Mouse (Mus musculus): Measurements from ENCODE around the gene Ajm1. TPM values are rescaled to one million over a fixed set of nuclear protein-coding genes. Genes with fewer than 3 reads are reported as not detected.
A peak's percentile ranks its signal among the peaks of the same experiment; 100 is the strongest.

Ajm1 gene
- polyA plus RNA-seq, 1 experiment from 2014 or later: 8.1 TPM

DNA sequence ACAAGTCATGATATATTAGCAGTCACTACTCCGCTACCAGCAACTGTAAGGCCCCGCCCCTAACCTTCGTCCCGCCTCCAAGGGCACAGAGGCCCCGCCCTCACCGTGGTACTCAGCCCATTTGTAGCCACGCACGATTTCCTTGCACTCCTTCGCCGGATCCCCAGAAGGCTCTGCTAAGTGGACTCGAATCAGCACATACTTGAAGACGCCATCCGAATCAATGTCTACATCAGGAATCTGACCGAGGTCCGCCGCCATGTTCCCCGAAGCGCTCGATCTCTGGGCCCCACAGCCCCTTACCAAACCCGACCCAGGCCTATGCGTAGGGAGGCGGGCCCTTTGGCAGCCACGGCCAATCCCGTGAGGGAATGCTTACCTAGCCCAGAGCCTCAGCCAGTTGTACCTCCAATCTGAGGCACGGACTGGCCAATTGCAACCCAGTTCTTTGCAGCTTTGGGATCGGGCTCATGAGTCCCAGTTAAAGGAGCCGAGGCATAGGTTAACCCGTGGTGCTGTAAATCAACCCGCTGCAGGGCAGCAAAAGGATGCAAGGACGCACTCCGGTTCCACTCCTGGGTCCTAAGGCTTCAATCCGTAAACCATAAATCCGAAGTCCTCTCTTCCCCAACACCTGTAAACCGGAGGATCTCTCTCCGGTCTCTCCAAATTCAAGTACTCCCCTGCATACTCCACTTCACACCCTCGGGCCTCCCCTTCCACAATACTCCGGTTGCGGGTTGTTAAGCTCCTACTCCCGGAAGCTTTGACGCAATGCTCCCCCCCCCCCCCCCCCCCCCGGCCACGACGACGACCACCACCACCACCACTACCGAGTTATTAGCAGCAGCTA, 6.8 kb downstream of the Ajm1 start, which contains the start of the genes Mamdc4 and Phpt1:
Mamdc4 (minus strand) TSS at position 267 of the 853 bp plus-strand sequence.
Phpt1 (minus strand) TSS at position 646 of the 853 bp plus-strand sequence.
- H3K4me2 ChIP-seq: peak within 1 kb of the TSS; percentile 96
- peak within 1 kb of the TSS; percentile 81 for H3K9ac ChIP-seq
- H3K27me3 ChIP-seq: peaks cover 43% of the 10 kb centered on the region
- no peaks in the 10 kb centered on the region for H3K9me3 ChIP-seq
- peaks cover 18% of the 10 kb centered on the region for H3K36me3 ChIP-seq
- under 1% methylated on average over 44 of the region's 45 CpGs for WGBS
- H3K4me3 ChIP-seq: peak within 1 kb of the TSS; percentile 64
- ATAC-seq (ENCODE audit: low FRiP score): peak; percentile 97
- H3K27ac ChIP-seq: peak within 1 kb of the TSS; percentile 91
- peaks cover 57% of the 10 kb centered on the region for H3K4me1 ChIP-seq (replicated peaks)

DNA sequence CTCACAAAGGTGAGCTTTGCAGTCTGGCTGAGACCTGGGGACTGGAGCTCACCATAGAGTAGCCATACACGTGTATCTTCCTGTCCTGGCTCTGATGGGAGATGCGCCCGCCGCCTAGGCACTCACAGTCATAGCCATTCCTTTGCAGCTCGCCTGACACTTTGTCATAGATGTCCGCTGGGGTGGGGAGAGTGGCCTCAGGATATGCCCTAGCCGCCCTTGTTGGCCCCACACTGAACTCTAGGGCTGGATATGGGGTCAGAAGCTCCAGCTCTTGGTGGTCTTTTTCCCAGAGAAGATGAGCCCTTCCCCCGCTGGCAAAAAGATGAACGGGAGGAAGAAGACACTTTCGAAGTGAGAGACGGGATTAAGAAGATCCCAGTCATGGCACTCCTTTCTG, 7.4 kb downstream of the Ajm1 start:
- Histone ChIP-seq H3K4me2 (peak overlapping the region; percentile 96), H3K9ac (peak overlapping the region; percentile 81), H3K4me1 (replicated peaks) (peaks cover 50% of the 10 kb centered on the region), H3K27me3 (peaks cover 37% of the 10 kb centered on the region), H3K4me3 (peak overlapping the region; percentile 64), H3K36me3 (peaks cover 24% of the 10 kb centered on the region), H3K9me3 (no peaks in the 10 kb centered on the region), H3K27ac (peak overlapping the region; percentile 91)
- peak; percentile 9 for ATAC-seq (ENCODE audit: low FRiP score)
- WGBS: 22% methylated on average over 11 of the region's 11 CpGs

DNA sequence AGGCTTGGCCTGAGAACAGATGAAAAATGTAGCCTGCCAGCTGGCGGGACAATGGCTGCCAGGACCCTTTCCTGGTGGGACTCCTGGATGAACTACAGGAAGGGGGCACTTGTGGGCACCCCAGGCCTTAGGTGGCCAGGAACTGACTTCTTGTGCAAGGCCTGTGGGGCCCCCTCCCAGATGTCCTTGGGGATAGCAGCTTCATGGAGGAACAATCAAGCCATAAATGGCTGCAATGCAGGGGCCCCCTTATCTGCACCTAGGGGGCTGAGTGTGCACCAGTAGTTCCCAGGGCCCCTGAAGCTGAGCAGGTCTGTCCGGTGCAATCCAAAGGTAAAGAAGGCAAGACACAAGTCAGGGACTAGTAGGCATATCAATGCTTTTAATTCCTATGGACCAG, 8.5 kb downstream of the Ajm1 start:
- no peak for ATAC-seq (ENCODE audit: low FRiP score)

DNA sequence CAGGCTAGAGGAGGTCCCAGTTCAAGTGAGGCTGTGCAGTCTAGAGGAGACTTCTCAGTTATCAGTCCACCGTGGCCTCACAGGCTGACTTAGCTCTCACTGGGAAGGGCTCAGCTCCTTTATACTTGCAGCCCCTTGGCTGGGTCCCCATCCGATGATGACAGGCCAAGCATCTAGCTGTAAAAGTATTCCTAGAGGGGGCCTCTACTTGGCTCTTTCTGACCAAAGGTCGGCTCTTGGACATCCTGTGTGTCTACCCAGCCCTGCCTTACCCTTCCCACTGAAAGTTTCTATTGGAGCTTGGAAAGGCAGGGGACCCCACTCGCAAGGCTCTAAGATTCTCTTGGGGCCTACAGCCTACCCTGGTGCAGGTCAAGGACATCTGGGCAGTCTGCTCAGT, 10.3 kb downstream of the Ajm1 start:
- Histone ChIP-seq H3K4me1 (replicated peaks) (peaks cover 28% of the 10 kb centered on the region), H3K36me3 (peaks cover 53% of the 10 kb centered on the region), H3K4me3 (no peak overlapping the region), H3K27me3 (peaks cover 7% of the 10 kb centered on the region), H3K4me2 (no peak overlapping the region), H3K27ac (no peak overlapping the region), H3K9ac (0 out of 2 replicates have a peak overlapping the region, but pooled peaks have one; percentile 29), H3K9me3 (no peaks in the 10 kb centered on the region)
- WGBS: 90% methylated on average over 4 of the region's 4 CpGs
- ATAC-seq (ENCODE audit: low FRiP score): no peak

More for the DNA sequence above, 8.5 kb downstream of the Ajm1 start:
- peak overlapping the region; percentile 81; the same call in 1 of the 2 replicates for H3K9ac ChIP-seq
- H3K27me3 ChIP-seq: peaks cover 26% of the 10 kb centered on the region
- H3K4me3 ChIP-seq: no peak overlapping the region
- H3K27ac ChIP-seq: no peak overlapping the region
- H3K4me2 ChIP-seq: peak overlapping the region; percentile 96
- H3K36me3 ChIP-seq: peaks cover 35% of the 10 kb centered on the region
- H3K9me3 ChIP-seq: no peaks in the 10 kb centered on the region
- WGBS: 96% methylated on average over 2 of the region's 2 CpGs
- peaks cover 40% of the 10 kb centered on the region for H3K4me1 ChIP-seq (replicated peaks)

DNA sequence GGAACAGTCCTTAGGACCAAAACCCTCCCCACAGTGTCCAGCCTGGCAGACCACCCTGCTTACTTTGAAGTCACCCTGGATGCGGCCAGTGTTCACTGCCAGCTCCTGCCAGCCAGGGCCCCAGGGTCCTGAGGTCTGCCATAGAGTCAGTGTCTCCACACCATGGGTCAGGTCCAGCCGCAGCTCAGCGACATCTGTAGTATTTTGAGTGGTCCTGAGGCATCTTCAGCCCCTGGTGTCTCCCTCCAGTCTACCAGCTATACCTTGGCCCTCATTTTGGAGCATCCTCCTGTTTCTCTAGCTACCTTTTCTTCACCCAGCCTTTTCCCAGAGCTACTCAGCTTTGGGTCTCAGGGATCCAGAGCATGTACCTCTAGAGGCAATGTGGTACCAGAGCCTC, 12.2 kb downstream of the Ajm1 start:
- Histone ChIP-seq H3K27ac (no peak overlapping the region), H3K27me3 (no peaks in the 10 kb centered on the region), H3K4me3 (no peak overlapping the region), H3K9ac (no peak overlapping the region), H3K4me1 (replicated peaks) (peaks cover 18% of the 10 kb centered on the region), H3K36me3 (peaks cover 72% of the 10 kb centered on the region), H3K4me2 (no peak overlapping the region), H3K9me3 (no peaks in the 10 kb centered on the region)
- WGBS: 96% methylated on average over 3 of the region's 3 CpGs
- ATAC-seq (ENCODE audit: low FRiP score): no peak

DNA sequence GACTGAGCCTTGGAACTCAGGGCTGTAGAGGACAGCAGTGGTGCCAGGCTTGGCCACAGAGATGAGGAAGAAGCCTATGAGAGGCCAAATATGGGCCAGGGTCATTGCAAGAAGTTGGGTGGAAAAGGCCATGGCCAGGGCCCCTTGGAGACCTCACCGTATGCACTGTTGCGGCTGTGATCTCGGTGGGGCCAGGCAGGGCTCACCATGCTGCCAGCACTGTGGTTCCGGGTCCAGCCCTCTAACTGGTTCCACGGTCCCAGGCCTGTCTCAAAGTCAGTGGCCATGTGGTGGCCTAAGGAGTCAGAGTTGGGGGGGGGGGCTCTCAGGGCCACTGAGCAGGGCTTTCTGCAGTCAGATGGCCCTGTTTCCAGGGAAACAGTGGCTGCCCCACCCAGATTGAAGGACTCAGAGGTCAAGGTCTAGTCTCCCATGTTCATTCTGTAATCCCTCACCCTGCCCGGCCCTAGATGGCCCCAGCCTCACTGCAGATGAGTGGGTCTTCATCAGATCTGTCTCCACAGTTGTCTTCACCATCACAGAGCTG, 13.0 kb downstream of the Ajm1 start:
- no peak overlapping the region for H3K4me3 ChIP-seq
- no peaks in the 10 kb centered on the region for H3K27me3 ChIP-seq
- H3K9ac ChIP-seq: no peak overlapping the region; the same call in 1 of the 2 replicates
- peaks cover 80% of the 10 kb centered on the region for H3K36me3 ChIP-seq
- WGBS: 92% methylated on average over 6 of the region's 6 CpGs
- no peaks in the 10 kb centered on the region for H3K9me3 ChIP-seq
- no peak overlapping the region for H3K4me2 ChIP-seq
- ATAC-seq (ENCODE audit: low FRiP score): no peak
- H3K27ac ChIP-seq: no peak overlapping the region
- H3K4me1 ChIP-seq (replicated peaks): peaks cover 11% of the 10 kb centered on the region

DNA sequence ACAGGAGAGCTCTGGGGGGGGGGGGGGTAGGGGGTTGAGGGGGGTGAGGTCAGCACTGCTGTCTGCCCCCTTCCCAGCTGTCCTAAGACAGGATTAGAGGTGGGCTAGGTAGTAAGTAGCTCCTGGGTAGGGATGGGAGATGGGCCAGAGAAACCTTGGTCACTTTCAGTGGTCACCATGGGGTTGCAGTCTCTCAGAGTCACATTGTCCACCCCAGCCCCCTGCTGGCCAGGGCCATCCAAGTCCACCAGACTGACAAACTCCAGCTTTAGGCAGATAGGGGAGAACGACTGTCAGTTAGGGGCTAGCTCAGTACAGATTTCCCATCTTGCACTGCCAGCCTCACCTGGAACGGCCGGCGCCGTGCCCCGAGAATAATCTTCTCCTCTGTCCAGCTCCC, 15.0 kb downstream of the Ajm1 start:
- 92% methylated on average over 6 of the region's 6 CpGs for WGBS

DNA sequence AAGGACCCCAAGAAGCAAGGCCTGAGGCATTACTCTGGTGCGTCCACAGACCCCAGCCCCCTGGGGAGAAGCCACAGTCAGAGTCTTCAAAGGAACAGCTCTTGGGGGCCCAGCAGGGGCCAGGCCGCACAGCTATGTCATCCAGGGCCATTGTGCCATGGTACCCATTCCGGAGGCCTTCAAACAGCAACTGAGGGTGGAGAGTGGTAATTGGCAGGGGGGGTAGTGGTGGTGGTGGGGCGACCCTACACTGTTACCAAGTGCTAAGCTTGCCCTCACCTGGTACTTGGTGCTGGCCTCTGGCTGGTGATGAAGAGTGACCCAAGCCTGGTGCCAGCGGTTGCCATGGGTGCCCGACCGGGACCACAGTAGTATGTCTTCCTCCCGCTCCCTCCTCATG, 15.8 kb downstream of the Ajm1 start:
- Histone ChIP-seq H3K36me3 (peaks cover 93% of the 10 kb centered on the region), H3K4me2 (no peak overlapping the region), H3K9ac (no peak overlapping the region), H3K27ac (0 out of 2 replicates have a peak overlapping the region, but pooled peaks have one; percentile 18), H3K9me3 (no peaks in the 10 kb centered on the region), H3K27me3 (no peaks in the 10 kb centered on the region), H3K4me1 (replicated peaks) (no peaks in the 10 kb centered on the region), H3K4me3 (no peak overlapping the region)
- peak; percentile 6; the same call in 1 of the 2 replicates for ATAC-seq (ENCODE audit: low FRiP score)
- WGBS: 86% methylated on average over 8 of the region's 8 CpGs

More for the DNA sequence above, 15.0 kb downstream of the Ajm1 start:
- no peak overlapping the region for H3K4me2 ChIP-seq
- no peak overlapping the region for H3K27ac ChIP-seq
- no peak overlapping the region for H3K9ac ChIP-seq
- H3K9me3 ChIP-seq: no peaks in the 10 kb centered on the region
- H3K4me3 ChIP-seq: no peak overlapping the region
- peaks cover 93% of the 10 kb centered on the region for H3K36me3 ChIP-seq
- H3K27me3 ChIP-seq: no peaks in the 10 kb centered on the region
- ATAC-seq (ENCODE audit: low FRiP score): no peak
- H3K4me1 ChIP-seq (replicated peaks): no peaks in the 10 kb centered on the region

DNA sequence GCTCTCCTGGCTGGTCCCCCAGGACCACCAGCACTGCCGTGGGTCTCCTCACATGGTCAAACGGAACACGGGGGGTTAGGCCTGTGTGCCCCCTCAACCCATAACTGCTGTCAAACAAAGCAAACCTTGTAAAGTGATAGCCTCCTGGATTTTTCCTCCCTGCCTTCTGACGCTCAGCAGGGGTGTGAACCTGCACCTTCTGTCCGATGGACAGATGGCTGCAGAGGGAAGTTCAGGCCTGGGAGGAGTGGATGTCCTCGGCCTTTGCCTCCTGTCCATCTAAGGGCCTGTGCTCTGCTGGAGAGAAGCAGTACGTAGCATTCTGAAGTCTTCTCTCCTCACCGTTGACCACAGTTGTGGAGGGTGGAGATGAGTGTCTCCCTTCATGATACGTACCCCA, 19.6 kb downstream of the Ajm1 start:
- Histone ChIP-seq H3K9me3 (no peaks in the 10 kb centered on the region), H3K27ac (no peak overlapping the region), H3K4me3 (no peak overlapping the region), H3K9ac (no peak overlapping the region), H3K36me3 (peaks cover 71% of the 10 kb centered on the region), H3K4me2 (no peak overlapping the region), H3K27me3 (no peaks in the 10 kb centered on the region), H3K4me1 (replicated peaks) (peaks cover 19% of the 10 kb centered on the region)
- ATAC-seq (ENCODE audit: low FRiP score): no peak
- 84% methylated on average over 9 of the region's 9 CpGs for WGBS

DNA sequence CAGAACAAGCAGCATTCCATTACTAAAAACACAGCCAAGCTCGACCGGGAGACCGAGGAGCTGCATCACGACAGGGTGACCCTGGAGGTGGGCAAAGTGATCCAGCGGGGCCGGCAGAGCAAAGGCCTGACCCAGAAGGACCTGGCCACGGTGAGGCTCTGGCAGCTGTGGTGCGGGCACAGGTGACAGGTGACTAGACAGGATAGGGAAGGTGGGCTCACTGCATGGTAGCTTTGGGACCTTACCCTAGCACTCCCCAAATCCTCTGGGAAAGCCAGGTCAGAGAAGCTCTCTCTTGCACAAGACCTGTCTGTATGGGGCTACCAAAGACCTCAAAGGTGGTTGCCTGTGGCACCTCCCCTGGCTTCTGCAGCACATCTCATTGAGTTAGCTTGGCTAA, 21.0 kb downstream of the Ajm1 start:
- WGBS: 96% methylated on average over 8 of the region's 8 CpGs
- no peak for ATAC-seq (ENCODE audit: low FRiP score)
- Histone ChIP-seq H3K27ac (no peak overlapping the region), H3K9me3 (no peaks in the 10 kb centered on the region), H3K9ac (no peak overlapping the region; the same call in 1 of the 2 replicates), H3K4me3 (no peak overlapping the region), H3K27me3 (no peaks in the 10 kb centered on the region), H3K4me1 (replicated peaks) (peaks cover 28% of the 10 kb centered on the region), H3K4me2 (no peak overlapping the region), H3K36me3 (peaks cover 58% of the 10 kb centered on the region)

DNA sequence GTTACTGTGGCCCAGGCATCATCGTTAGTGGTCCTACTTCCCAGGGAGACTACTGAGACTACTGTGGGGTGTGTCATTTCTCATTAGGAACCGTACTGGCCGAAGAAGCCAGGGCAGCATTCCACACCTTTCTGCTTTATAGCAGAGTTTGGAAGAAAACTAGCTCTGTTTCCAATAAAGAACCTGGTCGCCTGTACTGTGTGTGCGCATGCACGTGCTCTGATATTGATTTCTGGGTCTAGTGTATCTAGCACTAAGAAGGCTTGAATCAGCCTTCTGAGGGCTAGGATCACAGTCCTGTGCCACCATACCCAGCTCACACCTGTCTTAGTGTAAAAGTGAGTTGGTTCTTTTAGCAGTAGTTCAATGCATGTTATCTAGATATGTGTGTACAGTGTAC, 22.8 kb downstream of the Ajm1 start:
- 76% methylated on average over 6 of the region's 6 CpGs for WGBS
- H3K9me3 ChIP-seq: no peaks in the 10 kb centered on the region
- H3K36me3 ChIP-seq: peaks cover 40% of the 10 kb centered on the region

DNA sequence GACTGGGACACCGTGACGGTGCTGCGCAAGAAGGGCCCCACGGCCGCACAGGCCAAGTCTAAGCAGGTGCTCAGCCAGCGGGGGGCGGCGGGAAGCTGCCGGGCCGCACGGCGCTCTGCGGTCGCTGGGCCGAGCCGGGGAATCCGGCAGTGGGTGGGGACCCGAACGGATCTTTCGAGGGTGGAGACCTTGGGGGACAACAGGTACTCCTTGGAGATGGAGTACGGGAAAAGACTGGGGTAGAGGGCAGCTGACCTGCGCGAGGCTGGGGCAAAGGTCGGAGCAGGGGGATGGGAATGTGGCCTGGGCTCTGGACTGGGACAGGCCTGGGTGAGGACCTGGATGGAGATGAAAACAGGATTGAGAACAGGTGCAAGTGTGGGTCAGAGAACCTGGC, 23.6 kb downstream of the Ajm1 start:
- Histone ChIP-seq H3K27ac (peak overlapping the region; percentile 83), H3K4me1 (replicated peaks) (peaks cover 28% of the 10 kb centered on the region), H3K4me2 (peak overlapping the region; percentile 97), H3K4me3 (peak overlapping the region; percentile 97), H3K9me3 (no peaks in the 10 kb centered on the region), H3K27me3 (no peaks in the 10 kb centered on the region), H3K9ac (peak overlapping the region; percentile 99), H3K36me3 (peaks cover 32% of the 10 kb centered on the region)
- WGBS: 0% methylated on average over 24 of the region's 24 CpGs
- no peak; the same call in 1 of the 2 replicates for ATAC-seq (ENCODE audit: low FRiP score)

More for the DNA sequence above, 22.8 kb downstream of the Ajm1 start:
- peaks cover 28% of the 10 kb centered on the region for H3K4me1 ChIP-seq (replicated peaks)
- peak overlapping the region; percentile 97 for H3K4me2 ChIP-seq
- H3K4me3 ChIP-seq: peak overlapping the region; percentile 97
- H3K27me3 ChIP-seq: no peaks in the 10 kb centered on the region
- ATAC-seq (ENCODE audit: low FRiP score): no peak
- 0 out of 2 replicates have a peak overlapping the region, but pooled peaks have one; percentile 83 for H3K27ac ChIP-seq
- H3K9ac ChIP-seq: peak overlapping the region; percentile 99

Data from hindbrain, embryonic 13.5 days (tissue).